Mouse (Mus musculus) olfactory bulb, adult 2 months (tissue): ENCODE data around the gene Vmn1r177.
"Not testable (repeated sequence)": the region's sequence is repeated elsewhere in the genome, so short reads cannot be mapped to it uniquely, and the experiment has no call there.

ENCODE experiments used
- CTCF ChIP-seq: fragments of 200-500 bp; IDR thresholded peaks from 2 replicates; pipeline ENCODE4 v1.5.1; 2012; ENCODE audit warnings: low read depth, mild to moderate bottlenecking, low read length, moderate library complexity; ENCODE audit not compliant: insufficient read depth
- POLR2A ChIP-seq: fragments of 200-500 bp; IDR thresholded peaks from 2 replicates; pipeline ENCODE4 v1.6.1; 2012; ENCODE audit warnings: mild to moderate bottlenecking, low read depth, low read length, moderate library complexity; ENCODE audit not compliant: insufficient read depth

DNA sequence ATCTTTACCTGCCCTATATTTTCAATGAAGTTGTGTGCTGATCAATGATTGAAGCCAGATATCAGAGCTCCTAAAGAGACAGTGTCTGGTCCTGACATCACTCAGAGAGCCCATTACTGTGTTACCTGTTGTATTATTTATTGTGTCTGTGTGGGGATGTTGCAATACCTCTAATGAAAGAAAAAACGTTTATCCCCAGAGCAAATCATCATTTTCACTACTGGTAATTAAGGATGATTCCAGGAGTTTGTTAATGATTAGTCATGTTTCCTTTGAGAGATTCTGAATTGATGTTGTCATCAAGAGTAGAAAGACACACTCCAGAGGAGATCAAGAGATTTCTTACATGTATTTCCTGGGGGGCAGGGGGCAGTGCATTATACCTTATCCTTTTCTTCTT lies 29.0 kb downstream of the Vmn1r177 start, which contains the start of gene Vmn1r176:
- TF ChIP-seq CTCF, POLR2A: not testable (repeated sequence)
